In genomic region chr16:95869501-95869900, GRCm38 (mm10) we compare ENCODE assay signal across 13 mouse cellular contexts.
DNase-seq lines count a peak whose midpoint lies in the region; ATAC-seq and TF ChIP-seq lines count a peak whose summit lies in the region.
"Had no signal": no experiment of that assay in that cellular context is flagged by ENCODE, and none has a peak within 500 bp of the region (broad histone marks: within the 10 kb centered on the region; RNA-seq: fewer than 3 reads in every experiment).

No protein-coding gene starts in this region.

- no peak overlapping the region for H3K9ac ChIP-seq in heart, embryonic 15.5 days
- H3K9ac ChIP-seq in midbrain, embryonic 11.5 days (ENCODE audit: low read length), result no peak overlapping the region
- no peak overlapping the region for H3K9ac ChIP-seq in intestine, postnatal 0 days (ENCODE audit: low read depth, low read length)
- H3K9ac ChIP-seq: embryonic facial prominence, embryonic 13.5 days; intestine, embryonic 15.5 days had no signal

- H3K27me3 ChIP-seq in heart, embryonic 15.5 days, result no peaks in the 10 kb centered on the region
- H3K27me3 ChIP-seq in midbrain, embryonic 11.5 days (ENCODE audit: control insufficient read depth, insufficient read depth, low read length), result no peaks in the 10 kb centered on the region
- no peaks in the 10 kb centered on the region for H3K27me3 ChIP-seq in intestine, postnatal 0 days (replicated peaks; ENCODE audit: control insufficient read depth, insufficient read depth, low read length)
- H3K27me3 ChIP-seq: embryonic facial prominence, embryonic 13.5 days; intestine, embryonic 15.5 days had no signal

- peak overlapping the region; percentile 47; the same call in 1 of the 2 replicates for H3K27ac ChIP-seq in heart, embryonic 15.5 days
- no peak overlapping the region for H3K27ac ChIP-seq in midbrain, embryonic 11.5 days (ENCODE audit: low read depth, low read length)
- H3K27ac ChIP-seq in intestine, postnatal 0 days (ENCODE audit: low read depth, low read length), result no peak overlapping the region
- H3K27ac ChIP-seq: embryonic facial prominence, embryonic 13.5 days; intestine, embryonic 15.5 days; macrophage had no signal

- TF ChIP-seq CTCF in intestine, postnatal 0 days (IDR thresholded peaks at IDR 0.05; ENCODE audit: low read depth), result no peak

- H3K4me2 ChIP-seq in heart, embryonic 15.5 days, result no peak overlapping the region
- no peak overlapping the region for H3K4me2 ChIP-seq in midbrain, embryonic 11.5 days
- H3K4me2 ChIP-seq in intestine, postnatal 0 days (replicated peaks; ENCODE audit: low read depth), result no peak overlapping the region
- H3K4me2 ChIP-seq: embryonic facial prominence, embryonic 13.5 days; intestine, embryonic 15.5 days had no signal

- no peaks in the 10 kb centered on the region for H3K9me3 ChIP-seq in heart, embryonic 15.5 days (replicated peaks)
- no peaks in the 10 kb centered on the region for H3K9me3 ChIP-seq in midbrain, embryonic 11.5 days (ENCODE audit: control insufficient read depth, low read length)
- H3K9me3 ChIP-seq in intestine, postnatal 0 days (ENCODE audit: control insufficient read depth), result no peaks in the 10 kb centered on the region
- H3K9me3 ChIP-seq: embryonic facial prominence, embryonic 13.5 days; intestine, embryonic 15.5 days had no signal

- H3K4me1 ChIP-seq in heart, embryonic 15.5 days (replicated peaks), result peaks cover 5% of the 10 kb centered on the region
- no peaks in the 10 kb centered on the region for H3K4me1 ChIP-seq in midbrain, embryonic 11.5 days (ENCODE audit: control insufficient read depth, insufficient read depth, low read length)
- no peaks in the 10 kb centered on the region for H3K4me1 ChIP-seq in intestine, postnatal 0 days (replicated peaks; ENCODE audit: control insufficient read depth, insufficient read depth, low read length)
- H3K4me1 ChIP-seq: embryonic facial prominence, embryonic 13.5 days had no signal

- 44% methylated on average over 5 of the region's 5 CpGs for WGBS in heart, embryonic 15.5 days
- WGBS in midbrain, embryonic 11.5 days, result 78% methylated on average over 5 of the region's 5 CpGs
- 57% methylated on average over 5 of the region's 5 CpGs for WGBS in intestine, postnatal 0 days

- H3K4me3 ChIP-seq in heart, embryonic 15.5 days, result no peak overlapping the region
- no peak overlapping the region for H3K4me3 ChIP-seq in midbrain, embryonic 11.5 days (ENCODE audit: low read depth, low read length)
- H3K4me3 ChIP-seq in intestine, postnatal 0 days (ENCODE audit: low read depth, low read length), result no peak overlapping the region
- H3K4me3 ChIP-seq: embryonic facial prominence, embryonic 13.5 days; intestine, embryonic 15.5 days had no signal

- H3K36me3 ChIP-seq in heart, embryonic 15.5 days, result no peaks in the 10 kb centered on the region
- H3K36me3 ChIP-seq in midbrain, embryonic 11.5 days (ENCODE audit: control insufficient read depth, insufficient read depth, low read length), result no peaks in the 10 kb centered on the region
- H3K36me3 ChIP-seq in intestine, postnatal 0 days (ENCODE audit: control insufficient read depth, insufficient read depth), result no peaks in the 10 kb centered on the region; the same call in 1 of the 2 replicates
- H3K36me3 ChIP-seq: embryonic facial prominence, embryonic 13.5 days; intestine, embryonic 15.5 days had no signal

- intact Hi-C loops in left cerebral cortex, postnatal 4 days (cut with DNase I), result no loop called here

- no peak; the same call in 1 of the 2 replicates for ATAC-seq in heart, embryonic 15.5 days (replicated peaks; ENCODE audit: insufficient number of reproducible peaks, insufficient read depth, low FRiP score, low read depth)
- no peak for ATAC-seq in midbrain, embryonic 11.5 days (ENCODE audit: low FRiP score)
- ATAC-seq in intestine, postnatal 0 days, result no peak
- ATAC-seq: forebrain, embryonic 16.5 days; intestine, embryonic 15.5 days had no signal

- DNase-seq in heart, adult 18-20 months, result no peak
- DNase-seq in CD4-positive helper T cell, adult 2 months (ENCODE audit: low read depth, low spot score), result peak; percentile 85
- peak; percentile 81 for DNase-seq in induced T-regulatory cell, adult 2 months (ENCODE audit: low read depth)
- peak; percentile 87 to 96 for DNase-seq in thymus, adult 18-20 months
- DNase-seq in midbrain, embryonic 11.5 days (ENCODE audit: low spot score, missing footprints), result no peak
- no peak for DNase-seq in left cerebral cortex, postnatal 4 days
- DNase-seq: cerebellum, adult 9-11 months had no signal

Comparison
In these comparisons a context has a peak if more than half of its experiments do, and no peak if none do; other contexts are left out.
1. DNase-seq: peak in CD4-positive helper T cell, adult 2 months (single experiment), induced T-regulatory cell, adult 2 months (single experiment) and thymus, adult 18-20 months (2 of 2); none in heart, adult 18-20 months (0 of 2), midbrain, embryonic 11.5 days (single experiment) and left cerebral cortex, postnatal 4 days (single experiment).